Mouse (Mus musculus): ENCODE results near the gene Slc35e1. TPM values are rescaled to one million over a fixed set of nuclear protein-coding genes. Genes with fewer than 3 reads are reported as not detected.

Gene Slc35e1
- total and polyA plus RNA-seq, 2 experiments from 2014 or later = 12.0 to 69.4 TPM

GRCm38 (mm10) chr8:72499521-72500284 lies 7.3 kb upstream of the Slc35e1 start:
- H3K9me3 ChIP-seq (ENCODE audit: low read length) = no peaks in the 10 kb centered on the region
- no peak overlapping the region for H3K4me2 ChIP-seq (ENCODE audit: low read depth, low read length, poor library complexity, severe bottlenecking)
- no peak overlapping the region for H3K9ac ChIP-seq (replicated peaks; ENCODE audit: low read length, poor library complexity, severe bottlenecking)
- 94% methylated on average over 2 of the region's 2 CpGs for WGBS
- DNase-seq (ENCODE audit: low spot score) = no peak
- no peak overlapping the region for H3K27ac ChIP-seq (ENCODE audit: low read depth, low read length)
- no peaks in the 10 kb centered on the region for H3K4me1 ChIP-seq (ENCODE audit: insufficient read depth, low read length)
- no peak overlapping the region for H3K4me3 ChIP-seq (ENCODE audit: low read depth, low read length)
- TF ChIP-seq CTCF (IDR thresholded peaks at IDR 0.05) = no peak
- peaks cover 27% of the 10 kb centered on the region for H3K36me3 ChIP-seq (ENCODE audit: insufficient read depth, low read length)
- H3K27me3 ChIP-seq (ENCODE audit: insufficient read depth, low read length) = no peaks in the 10 kb centered on the region
- ATAC-seq (ENCODE audit: low FRiP score) = no peak

GRCm38 (mm10) chr8:72498527-72498926 lies 6.1 kb upstream of the Slc35e1 start:
- no peaks in the 10 kb centered on the region for H3K9me3 ChIP-seq (ENCODE audit: low read length)
- DNase-seq (ENCODE audit: low spot score) (no peak), ATAC-seq (ENCODE audit: low FRiP score) (no peak)
- no peaks in the 10 kb centered on the region for H3K27me3 ChIP-seq (ENCODE audit: insufficient read depth, low read length)
- H3K9ac ChIP-seq (replicated peaks; ENCODE audit: low read length, poor library complexity, severe bottlenecking) = no peak overlapping the region
- H3K4me1 ChIP-seq (ENCODE audit: insufficient read depth, low read length) = peaks cover 6% of the 10 kb centered on the region; the same call in 1 of the 2 replicates
- H3K36me3 ChIP-seq (ENCODE audit: insufficient read depth, low read length) = peaks cover 27% of the 10 kb centered on the region
- no peak for TF ChIP-seq CTCF (IDR thresholded peaks at IDR 0.05)
- WGBS = 92% methylated on average over 4 of the region's 4 CpGs
- H3K4me2 ChIP-seq (ENCODE audit: low read depth, low read length, poor library complexity, severe bottlenecking) = no peak overlapping the region
- H3K4me3 ChIP-seq (ENCODE audit: low read depth, low read length) = no peak overlapping the region
- no peak overlapping the region for H3K27ac ChIP-seq (ENCODE audit: low read depth, low read length)

GRCm38 (mm10) chr8:72497911-72498310 lies 5.5 kb upstream of the Slc35e1 start:
- Histone ChIP-seq H3K27me3 (ENCODE audit: insufficient read depth, low read length) (no peaks in the 10 kb centered on the region), H3K27ac (ENCODE audit: low read depth, low read length) (no peak overlapping the region), H3K9ac (replicated peaks; ENCODE audit: low read length, poor library complexity, severe bottlenecking) (no peak overlapping the region), H3K9me3 (ENCODE audit: low read length) (no peaks in the 10 kb centered on the region), H3K4me3 (ENCODE audit: low read depth, low read length) (no peak overlapping the region), H3K4me1 (ENCODE audit: insufficient read depth, low read length) (peaks cover 8% of the 10 kb centered on the region; the same call in 1 of the 2 replicates), H3K36me3 (ENCODE audit: insufficient read depth, low read length) (peaks cover 27% of the 10 kb centered on the region), H3K4me2 (ENCODE audit: low read depth, low read length, poor library complexity, severe bottlenecking) (no peak overlapping the region)
- no peak for TF ChIP-seq CTCF (IDR thresholded peaks at IDR 0.05)
- WGBS = 96% methylated on average over 1 of the region's 1 CpGs
- ATAC-seq (ENCODE audit: low FRiP score) (no peak), DNase-seq (ENCODE audit: low spot score) (peak; percentile 11)

- no peak overlapping the region for H3K9ac ChIP-seq (replicated peaks; ENCODE audit: low read length, poor library complexity, severe bottlenecking)
- WGBS = 91% methylated on average over 19 of the region's 19 CpGs
- H3K36me3 ChIP-seq (ENCODE audit: insufficient read depth, low read length) = peaks cover 27% of the 10 kb centered on the region
- H3K9me3 ChIP-seq (ENCODE audit: low read length) = no peaks in the 10 kb centered on the region
- ATAC-seq (ENCODE audit: low FRiP score) (no peak), DNase-seq (ENCODE audit: low spot score) (no peak)
- H3K4me1 ChIP-seq (ENCODE audit: insufficient read depth, low read length) = peaks cover 8% of the 10 kb centered on the region; the same call in 1 of the 2 replicates
- no peak overlapping the region for H3K4me2 ChIP-seq (ENCODE audit: low read depth, low read length, poor library complexity, severe bottlenecking)
- no peak for TF ChIP-seq CTCF (IDR thresholded peaks at IDR 0.05)
- H3K27me3 ChIP-seq (ENCODE audit: insufficient read depth, low read length) = no peaks in the 10 kb centered on the region
- no peak overlapping the region for H3K4me3 ChIP-seq (ENCODE audit: low read depth, low read length)
- H3K27ac ChIP-seq (ENCODE audit: low read depth, low read length) = no peak overlapping the region
Measured at GRCm38 (mm10) chr8:72496217-72496616, 3.8 kb upstream of the Slc35e1 start.

GRCm38 (mm10) chr8:72495411-72496111 lies 3.1 kb upstream of the Slc35e1 start:
- H3K27ac ChIP-seq (ENCODE audit: low read depth, low read length) = no peak overlapping the region
- ATAC-seq (ENCODE audit: low FRiP score) (no peak), DNase-seq (ENCODE audit: low spot score) (no peak)
- TF ChIP-seq CTCF (IDR thresholded peaks at IDR 0.05) = no peak
- no peak overlapping the region for H3K4me3 ChIP-seq (ENCODE audit: low read depth, low read length)
- H3K4me2 ChIP-seq (ENCODE audit: low read depth, low read length, poor library complexity, severe bottlenecking) = no peak overlapping the region
- H3K9ac ChIP-seq (replicated peaks; ENCODE audit: low read length, poor library complexity, severe bottlenecking) = no peak overlapping the region
- WGBS = 85% methylated on average over 23 of the region's 23 CpGs
- no peaks in the 10 kb centered on the region for H3K9me3 ChIP-seq (ENCODE audit: low read length)
- no peaks in the 10 kb centered on the region for H3K27me3 ChIP-seq (ENCODE audit: insufficient read depth, low read length)
- peaks cover 8% of the 10 kb centered on the region; the same call in 1 of the 2 replicates for H3K4me1 ChIP-seq (ENCODE audit: insufficient read depth, low read length)
- H3K36me3 ChIP-seq (ENCODE audit: insufficient read depth, low read length) = peaks cover 27% of the 10 kb centered on the region

- Histone ChIP-seq H3K27ac (ENCODE audit: low read depth, low read length) (peak overlapping the region; percentile 60), H3K4me1 (ENCODE audit: insufficient read depth, low read length) (peaks cover 8% of the 10 kb centered on the region; the same call in 1 of the 2 replicates), H3K27me3 (ENCODE audit: insufficient read depth, low read length) (no peaks in the 10 kb centered on the region), H3K9me3 (ENCODE audit: low read length) (no peaks in the 10 kb centered on the region), H3K4me3 (ENCODE audit: low read depth, low read length) (peak overlapping the region; percentile 80), H3K4me2 (ENCODE audit: low read depth, low read length, poor library complexity, severe bottlenecking) (peak overlapping the region; percentile 67), H3K36me3 (ENCODE audit: insufficient read depth, low read length) (peaks cover 23% of the 10 kb centered on the region), H3K9ac (replicated peaks; ENCODE audit: low read length, poor library complexity, severe bottlenecking) (peak overlapping the region; percentile 79)
- ATAC-seq (ENCODE audit: low FRiP score) (no peak), DNase-seq (ENCODE audit: low spot score) (no peak)
- WGBS = 14% methylated on average over 8 of the region's 8 CpGs
- no peak for TF ChIP-seq CTCF (IDR thresholded peaks at IDR 0.05)
Measured at GRCm38 (mm10) chr8:72493381-72493780, 967 bp upstream of the Slc35e1 start.

Measured in midbrain, postnatal 0 days (tissue).